Mouse (Mus musculus) left cerebral cortex, postnatal 25 days (tissue): ENCODE results near the gene Gm9745. TPM values are rescaled to one million over a fixed set of nuclear protein-coding genes. Genes with fewer than 3 reads are reported as not detected.
"Not testable (repeated sequence)": the region's sequence is repeated elsewhere in the genome, so short reads cannot be mapped to it uniquely, and the experiment has no call there.

Experiments used
- DNase-seq, 2 experiments: peaks; one replicate each; pipeline ENCODE4 v3.0.0; 2022; ENCODE audit warnings: low spot score in 2 of 2, mixed read lengths in 1 of 2
- intact Hi-C: fragments of 180-260 bp; cut with DNase I; formaldehyde crosslinking; loops from one replicate; pipeline ENCODE4 v1.15.1; 2025
- microRNA-seq, 2 experiments: library from miRNA; unstranded; fragments of <30 nt; microRNA quantifications; one replicate each; pipeline ENCODE4 v1.2.0; 2022
- total RNA-seq, 2 experiments: library from RNA; stranded (reverse); gene quantifications; 2 replicates each; pipeline ENCODE4 v1.2.3; 2021

The Gm9745 gene
- total RNA-seq, 2 experiments from 2014 or later = not detected

GRCm38 (mm10) chr13:8937611-8938140 lies 10.4 kb downstream of the Gm9745 start:
- intact Hi-C loops, DNase-seq: not testable (repeated sequence)

GRCm38 (mm10) chr13:8933499-8933898 lies 14.5 kb downstream of the Gm9745 start:
- no peak for DNase-seq
- intact Hi-C loops = no loop called here

- intact Hi-C loops, DNase-seq: not testable (repeated sequence)
These were observed 34.1 kb downstream of the Gm9745 start for GRCm38 (mm10) chr13:8913890-8914289.

GRCm38 (mm10) chr13:8905986-8906385 lies 42.0 kb downstream of the Gm9745 start:
- not testable (repeated sequence) for DNase-seq

More at GRCm38 (mm10) chr13:8905986-8906385, 42.0 kb downstream of the Gm9745 start:
- intact Hi-C loops = not testable (repeated sequence)

Small RNAs within 50 kb of the gene (microRNA-seq; reads per million reads assigned to microRNA genes)
- 0 reads per million in 2 experiments for gene Gm22750

Other genes with a start within 250 kb of the Gm9745 start
- 100 to 1,000 TPM in 1 of 2 experiments, 10 to 100 TPM in 1; 97.1 to 102 TPM for gene Wdr37, start 76.3 kb downstream of the Gm9745 start, total RNA-seq
- 10 to 100 TPM; 41.2 to 41.3 TPM for gene Idi1, start 62.7 kb downstream of the Gm9745 start, total RNA-seq
- under 1 TPM in 1 of 2 experiments, not detected in 1; 0.16 TPM for gene Idi2, start 4.6 kb upstream of the Gm9745 start, total RNA-seq
- 10 to 100 TPM; 39.0 to 39.2 TPM for gene Gtpbp4, start 47.9 kb upstream of the Gm9745 start, total RNA-seq
- gene Larp4b, start 145.7 kb upstream of the Gm9745 start, total RNA-seq = 10 to 100 TPM; 74.6 to 77.8 TPM